Mouse (Mus musculus): ENCODE measurements around the gene Cntn4. TPM values are rescaled to one million over a fixed set of nuclear protein-coding genes. Genes with fewer than 3 reads are reported as not detected.
"Not testable (repeated sequence)": the region's sequence is repeated elsewhere in the genome, so short reads cannot be mapped to it uniquely, and the experiment has no call there.

Gene Cntn4
- polyA plus RNA-seq, 1 experiment from 2014 or later: 26.7 TPM

DNA sequence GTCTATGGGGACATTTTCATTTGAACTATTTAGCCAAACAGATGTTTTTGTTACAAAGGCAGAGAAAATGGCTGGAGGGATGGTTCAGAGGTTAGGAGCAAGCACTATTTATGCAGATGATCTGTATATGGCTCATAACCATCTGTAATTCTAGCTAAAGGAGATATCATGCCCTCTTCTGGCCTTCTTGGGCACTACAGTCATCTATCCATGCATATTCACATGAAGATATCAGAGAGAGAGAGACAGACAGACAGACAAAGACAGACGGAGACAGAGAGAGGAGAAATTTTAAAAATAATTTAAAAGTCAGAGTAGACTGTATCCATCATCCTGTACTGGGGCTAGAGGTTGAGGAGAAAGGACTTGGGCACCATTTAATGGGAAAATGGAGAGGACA is 652.2 kb downstream of the Cntn4 start:
- no peaks in the 10 kb centered on the region for H3K9me3 ChIP-seq (ENCODE audit: control insufficient read depth, low read length)
- no peaks in the 10 kb centered on the region for H3K4me1 ChIP-seq (ENCODE audit: control insufficient read depth, insufficient read depth, low read depth, low read length)
- no peaks in the 10 kb centered on the region for H3K27me3 ChIP-seq (replicated peaks; ENCODE audit: control insufficient read depth, insufficient read depth, low read length)
- H3K27ac ChIP-seq (ENCODE audit: low read depth, low read length): no peak overlapping the region
- WGBS: 77% methylated on average over 1 of the region's 1 CpGs
- no peak overlapping the region for H3K9ac ChIP-seq (ENCODE audit: low read depth, low read length)
- ATAC-seq: no peak
- H3K4me3 ChIP-seq (ENCODE audit: low read length): no peak overlapping the region
- no peak overlapping the region for H3K4me2 ChIP-seq (ENCODE audit: low read length)
- H3K36me3 ChIP-seq (ENCODE audit: control insufficient read depth, insufficient read depth, low read length): no peaks in the 10 kb centered on the region

DNA sequence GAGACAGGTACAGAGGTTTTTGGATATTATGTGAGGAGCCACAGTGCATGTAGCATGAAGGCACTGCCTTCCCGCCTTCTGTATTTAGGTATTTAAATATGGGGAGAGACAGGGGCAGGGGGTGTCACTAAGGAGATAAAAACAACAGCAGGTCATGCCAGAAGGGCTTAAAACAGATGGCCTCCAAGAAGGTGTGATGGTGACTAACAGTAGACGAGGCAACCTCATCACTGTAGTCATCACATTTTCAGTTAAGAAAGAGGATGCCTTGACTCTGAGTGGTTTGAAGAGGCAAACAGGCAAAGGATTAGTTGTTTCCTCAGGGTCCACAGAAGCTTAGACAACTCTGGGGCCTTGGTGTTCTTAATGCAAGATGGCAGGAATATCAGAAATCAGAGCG is 655.0 kb downstream of the Cntn4 start:
- no peak for ATAC-seq
- Histone ChIP-seq H3K4me3 (ENCODE audit: low read length) (no peak overlapping the region), H3K27me3 (replicated peaks; ENCODE audit: control insufficient read depth, insufficient read depth, low read length) (no peaks in the 10 kb centered on the region), H3K27ac (ENCODE audit: low read depth, low read length) (no peak overlapping the region), H3K9me3 (ENCODE audit: control insufficient read depth, low read length) (no peaks in the 10 kb centered on the region), H3K36me3 (ENCODE audit: control insufficient read depth, insufficient read depth, low read length) (no peaks in the 10 kb centered on the region), H3K4me1 (ENCODE audit: control insufficient read depth, insufficient read depth, low read depth, low read length) (no peaks in the 10 kb centered on the region), H3K4me2 (ENCODE audit: low read length) (no peak overlapping the region), H3K9ac (ENCODE audit: low read depth, low read length) (no peak overlapping the region)
- 78% methylated on average over 3 of the region's 3 CpGs for WGBS

DNA sequence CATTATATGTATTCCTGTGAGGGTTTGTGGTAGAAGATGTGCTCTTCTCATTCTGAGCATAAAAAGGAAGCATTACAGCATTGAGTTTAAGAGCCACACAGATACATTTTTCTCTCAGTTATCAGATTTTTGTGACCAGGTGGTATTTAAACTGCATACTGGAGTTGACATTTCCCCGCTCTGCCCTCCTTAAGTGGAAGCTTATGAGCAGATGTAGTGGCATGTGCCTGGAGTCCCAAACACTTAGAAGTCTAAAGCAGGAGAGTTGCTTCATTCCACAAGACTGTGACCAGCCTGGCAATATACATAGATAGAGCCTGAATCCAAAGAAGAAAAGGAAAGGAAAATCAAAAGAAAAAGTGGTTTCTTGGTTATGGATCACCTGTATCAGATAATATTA is 655.5 kb downstream of the Cntn4 start:
- H3K9me3 ChIP-seq (ENCODE audit: control insufficient read depth, low read length): no peaks in the 10 kb centered on the region
- no peak overlapping the region for H3K4me2 ChIP-seq (ENCODE audit: low read length)
- H3K36me3 ChIP-seq (ENCODE audit: control insufficient read depth, insufficient read depth, low read length): no peaks in the 10 kb centered on the region
- H3K27me3 ChIP-seq (replicated peaks; ENCODE audit: control insufficient read depth, insufficient read depth, low read length): no peaks in the 10 kb centered on the region
- ATAC-seq: no peak
- H3K4me1 ChIP-seq (ENCODE audit: control insufficient read depth, insufficient read depth, low read depth, low read length): no peaks in the 10 kb centered on the region
- H3K9ac ChIP-seq (ENCODE audit: low read depth, low read length): no peak overlapping the region
- H3K4me3 ChIP-seq (ENCODE audit: low read length): no peak overlapping the region
- 92% methylated on average over 1 of the region's 1 CpGs for WGBS
- no peak overlapping the region for H3K27ac ChIP-seq (ENCODE audit: low read depth, low read length)

DNA sequence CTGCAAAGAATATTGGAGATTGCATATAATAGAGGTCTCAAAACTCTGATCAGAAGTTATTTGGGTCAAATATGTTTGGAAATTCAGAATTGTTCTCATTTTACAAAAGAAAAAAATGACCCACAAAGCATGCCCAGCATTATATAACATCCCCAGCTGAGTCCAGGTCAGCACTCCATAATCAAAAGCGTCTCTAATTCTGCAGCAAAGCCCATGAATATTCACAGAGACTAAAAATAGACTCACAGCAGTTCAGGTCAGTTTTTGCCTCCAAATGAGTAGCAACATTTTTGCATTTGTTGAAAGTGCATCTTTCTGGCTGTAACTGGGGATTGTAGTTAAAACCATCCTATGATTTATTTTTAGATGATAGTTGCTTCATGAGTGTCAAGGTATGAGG is 657.6 kb downstream of the Cntn4 start:
- H3K4me3 ChIP-seq (ENCODE audit: low read length): no peak overlapping the region
- no peak overlapping the region for H3K4me2 ChIP-seq (ENCODE audit: low read length)
- no peak overlapping the region for H3K9ac ChIP-seq (ENCODE audit: low read depth, low read length)
- H3K27me3 ChIP-seq (replicated peaks; ENCODE audit: control insufficient read depth, insufficient read depth, low read length): no peaks in the 10 kb centered on the region
- H3K36me3 ChIP-seq (ENCODE audit: control insufficient read depth, insufficient read depth, low read length): no peaks in the 10 kb centered on the region
- H3K4me1 ChIP-seq (ENCODE audit: control insufficient read depth, insufficient read depth, low read depth, low read length): no peaks in the 10 kb centered on the region
- no peak for ATAC-seq
- H3K27ac ChIP-seq (ENCODE audit: low read depth, low read length): no peak overlapping the region
- H3K9me3 ChIP-seq (ENCODE audit: control insufficient read depth, low read length): no peaks in the 10 kb centered on the region
- WGBS: 20% methylated on average over 1 of the region's 1 CpGs

DNA sequence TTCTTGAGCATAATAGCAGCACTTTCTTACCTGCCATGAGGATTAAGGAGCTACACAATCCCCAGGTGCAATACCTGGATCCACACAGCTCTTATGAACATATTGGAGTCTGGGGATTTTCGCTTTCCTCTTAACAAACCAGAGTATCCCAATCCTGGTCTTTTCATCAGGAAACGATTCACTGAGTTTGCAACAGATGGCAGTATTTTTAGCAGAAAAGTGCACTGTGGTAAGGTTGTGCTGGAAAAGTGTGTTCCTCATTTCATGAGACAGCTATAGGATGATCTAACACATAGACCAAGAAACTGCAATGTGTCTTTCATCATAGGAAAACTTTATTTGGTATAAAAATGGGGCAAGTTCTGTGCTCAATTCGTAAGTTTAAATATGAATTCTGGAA is 659.3 kb downstream of the Cntn4 start:
- Histone ChIP-seq H3K9me3 (ENCODE audit: control insufficient read depth, low read length) (no peaks in the 10 kb centered on the region), H3K4me1 (ENCODE audit: control insufficient read depth, insufficient read depth, low read depth, low read length) (no peaks in the 10 kb centered on the region), H3K4me3 (ENCODE audit: low read length) (no peak overlapping the region), H3K4me2 (ENCODE audit: low read length) (no peak overlapping the region), H3K27ac (ENCODE audit: low read depth, low read length) (no peak overlapping the region), H3K27me3 (replicated peaks; ENCODE audit: control insufficient read depth, insufficient read depth, low read length) (no peaks in the 10 kb centered on the region), H3K36me3 (ENCODE audit: control insufficient read depth, insufficient read depth, low read length) (no peaks in the 10 kb centered on the region), H3K9ac (ENCODE audit: low read depth, low read length) (no peak overlapping the region)
- WGBS: 92% methylated on average over 3 of the region's 3 CpGs
- no peak for ATAC-seq

DNA sequence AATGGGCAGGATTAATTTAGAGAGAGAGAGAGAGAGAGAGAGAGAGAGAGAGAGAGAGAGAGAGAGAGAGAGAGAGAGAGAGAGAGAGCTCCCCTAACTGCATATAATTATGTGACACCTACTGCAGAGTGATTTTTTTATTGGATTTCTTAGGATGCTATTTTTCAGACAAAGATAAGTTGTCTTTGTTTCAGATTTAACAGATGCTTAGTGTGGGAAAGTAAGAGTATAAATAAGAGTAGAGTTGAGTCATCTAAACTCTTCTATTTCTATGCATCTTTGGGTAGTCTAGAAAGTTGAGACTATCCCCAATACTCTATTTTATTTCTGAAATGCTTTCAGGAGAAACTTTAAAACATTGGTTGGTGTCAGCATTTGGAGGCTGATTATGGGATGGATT is 660.4 kb downstream of the Cntn4 start:
- no peak overlapping the region for H3K9ac ChIP-seq (ENCODE audit: low read depth, low read length)
- no peak overlapping the region for H3K27ac ChIP-seq (ENCODE audit: low read depth, low read length)
- H3K9me3 ChIP-seq (ENCODE audit: control insufficient read depth, low read length): no peaks in the 10 kb centered on the region
- no peak for ATAC-seq
- no peak overlapping the region for H3K4me3 ChIP-seq (ENCODE audit: low read length)
- H3K27me3 ChIP-seq (replicated peaks; ENCODE audit: control insufficient read depth, insufficient read depth, low read length): no peaks in the 10 kb centered on the region
- H3K36me3 ChIP-seq (ENCODE audit: control insufficient read depth, insufficient read depth, low read length): no peaks in the 10 kb centered on the region
- no peaks in the 10 kb centered on the region for H3K4me1 ChIP-seq (ENCODE audit: control insufficient read depth, insufficient read depth, low read depth, low read length)
- no peak overlapping the region for H3K4me2 ChIP-seq (ENCODE audit: low read length)

DNA sequence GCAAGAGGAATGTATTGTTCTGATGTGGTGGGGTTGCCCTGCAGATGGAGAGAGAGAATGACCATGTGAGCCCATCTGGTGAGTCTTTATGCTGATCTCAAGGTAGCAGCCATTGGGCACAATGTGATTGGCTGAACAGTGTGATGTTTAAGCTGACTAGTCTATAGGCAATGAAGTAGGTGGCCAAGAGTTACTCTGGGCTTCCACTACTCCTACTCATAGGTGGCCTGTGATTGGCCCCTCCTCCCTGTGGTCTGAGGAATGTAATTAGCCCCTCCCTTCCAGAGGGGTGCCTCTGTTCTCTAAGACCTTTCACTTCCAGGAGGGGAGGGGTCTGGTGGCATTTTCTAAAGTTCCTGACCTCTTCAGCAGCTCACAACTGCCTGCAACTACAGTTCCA is 663.7 kb downstream of the Cntn4 start:
- H3K9ac ChIP-seq (ENCODE audit: low read depth, low read length): no peak overlapping the region
- no peak for ATAC-seq
- H3K4me3 ChIP-seq (ENCODE audit: low read length): no peak overlapping the region
- H3K36me3 ChIP-seq (ENCODE audit: control insufficient read depth, insufficient read depth, low read length): no peaks in the 10 kb centered on the region
- H3K4me1 ChIP-seq (ENCODE audit: control insufficient read depth, insufficient read depth, low read depth, low read length): no peaks in the 10 kb centered on the region
- no peaks in the 10 kb centered on the region for H3K9me3 ChIP-seq (ENCODE audit: control insufficient read depth, low read length)
- no peaks in the 10 kb centered on the region for H3K27me3 ChIP-seq (replicated peaks; ENCODE audit: control insufficient read depth, insufficient read depth, low read length)
- no peak overlapping the region for H3K27ac ChIP-seq (ENCODE audit: low read depth, low read length)
- no peak overlapping the region for H3K4me2 ChIP-seq (ENCODE audit: low read length)

DNA sequence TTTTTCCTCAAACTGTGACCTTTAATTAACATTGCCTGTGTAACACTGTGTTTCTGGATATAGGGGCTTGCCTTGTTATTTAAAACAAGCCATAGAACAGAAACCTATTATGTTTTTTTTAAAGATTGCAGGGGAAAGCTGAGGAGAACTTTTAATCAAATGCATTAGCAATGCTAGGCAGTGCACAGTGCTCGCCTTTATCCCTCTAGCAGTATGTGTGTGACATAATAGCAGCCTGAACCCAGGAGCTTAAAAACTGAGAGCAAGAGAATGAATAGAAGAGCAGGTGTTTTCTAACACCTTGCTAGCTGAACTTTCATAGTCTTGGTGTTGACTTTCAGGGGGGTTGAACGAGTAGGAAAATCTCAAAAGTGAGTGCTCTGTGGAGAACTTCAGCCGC is 672.6 kb downstream of the Cntn4 start:
- no peak for ATAC-seq
- H3K27ac ChIP-seq (ENCODE audit: low read depth, low read length): no peak overlapping the region
- WGBS: 27% methylated on average over 3 of the region's 3 CpGs

DNA sequence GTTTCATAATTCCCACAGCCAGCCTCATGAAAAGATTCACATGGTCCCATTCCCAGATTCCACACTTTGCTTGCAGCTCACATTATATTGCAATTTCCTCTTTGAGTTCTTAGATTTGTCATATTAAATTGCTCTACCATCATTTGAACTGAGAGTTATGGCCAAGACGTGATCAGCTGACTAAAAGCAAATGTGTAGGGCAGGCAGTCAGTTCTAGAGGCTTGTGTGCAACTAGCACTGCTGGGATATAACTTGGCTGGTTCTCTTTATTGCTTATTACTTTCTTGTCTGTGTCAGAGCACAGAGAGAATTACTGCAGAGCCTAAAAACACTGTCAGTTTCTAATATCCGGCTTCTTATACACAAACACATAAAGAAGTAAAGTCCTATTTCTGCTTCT is 673.9 kb downstream of the Cntn4 start:
- Histone ChIP-seq H3K9ac (ENCODE audit: low read depth, low read length) (no peak overlapping the region), H3K4me3 (ENCODE audit: low read length) (no peak overlapping the region), H3K27me3 (replicated peaks; ENCODE audit: control insufficient read depth, insufficient read depth, low read length) (no peaks in the 10 kb centered on the region), H3K9me3 (ENCODE audit: control insufficient read depth, low read length) (no peaks in the 10 kb centered on the region), H3K4me2 (ENCODE audit: low read length) (no peak overlapping the region), H3K36me3 (ENCODE audit: control insufficient read depth, insufficient read depth, low read length) (no peaks in the 10 kb centered on the region), H3K4me1 (ENCODE audit: control insufficient read depth, insufficient read depth, low read depth, low read length) (no peaks in the 10 kb centered on the region), H3K27ac (ENCODE audit: low read depth, low read length) (no peak overlapping the region)
- 83% methylated on average over 2 of the region's 2 CpGs for WGBS
- no peak for ATAC-seq

More for the DNA sequence above, 672.6 kb downstream of the Cntn4 start:
- Histone ChIP-seq H3K27me3 (replicated peaks; ENCODE audit: control insufficient read depth, insufficient read depth, low read length) (no peaks in the 10 kb centered on the region), H3K36me3 (ENCODE audit: control insufficient read depth, insufficient read depth, low read length) (no peaks in the 10 kb centered on the region), H3K9ac (ENCODE audit: low read depth, low read length) (no peak overlapping the region), H3K9me3 (ENCODE audit: control insufficient read depth, low read length) (no peaks in the 10 kb centered on the region), H3K4me3 (ENCODE audit: low read length) (no peak overlapping the region), H3K4me1 (ENCODE audit: control insufficient read depth, insufficient read depth, low read depth, low read length) (no peaks in the 10 kb centered on the region), H3K4me2 (ENCODE audit: low read length) (no peak overlapping the region)

DNA sequence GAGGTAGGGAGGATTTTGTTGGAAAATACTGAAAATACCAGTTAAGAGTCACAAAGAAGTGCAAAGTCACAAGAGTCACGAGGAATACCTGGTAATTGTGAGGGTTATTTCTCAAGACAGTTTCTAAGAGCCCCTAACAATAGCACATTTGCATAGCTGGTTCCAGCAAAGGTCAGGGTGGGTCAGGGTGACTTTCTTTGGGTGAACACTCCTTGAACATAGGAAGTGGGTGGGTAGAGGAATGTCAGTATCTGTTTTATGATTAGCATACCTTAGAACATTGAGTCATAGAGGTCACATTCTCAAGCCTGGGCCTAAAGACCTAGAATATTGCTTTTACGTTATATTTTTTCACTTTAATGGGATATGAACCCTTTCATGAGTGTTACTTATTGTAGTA is 681.3 kb downstream of the Cntn4 start:
- H3K9me3 ChIP-seq (ENCODE audit: control insufficient read depth, low read length): not testable (repeated sequence)

More for the DNA sequence above, 681.3 kb downstream of the Cntn4 start:
- not testable (repeated sequence) for H3K36me3 ChIP-seq (ENCODE audit: control insufficient read depth, insufficient read depth, low read length); H3K9ac ChIP-seq (ENCODE audit: low read depth, low read length); H3K4me1 ChIP-seq (ENCODE audit: control insufficient read depth, insufficient read depth, low read depth, low read length); H3K27me3 ChIP-seq (replicated peaks; ENCODE audit: control insufficient read depth, insufficient read depth, low read length); H3K4me3 ChIP-seq (ENCODE audit: low read length); ATAC-seq; H3K27ac ChIP-seq (ENCODE audit: low read depth, low read length); H3K4me2 ChIP-seq (ENCODE audit: low read length)
- WGBS: 78% methylated on average over 2 of the region's 2 CpGs
